Mouse (Mus musculus) stomach, embryonic 15.5 days (tissue): ENCODE data around the gene Tsacc. TPM values are rescaled to one million over a fixed set of nuclear protein-coding genes. Genes with fewer than 3 reads are reported as not detected.
"Not testable (repeated sequence)": the region's sequence is repeated elsewhere in the genome, so short reads cannot be mapped to it uniquely, and the experiment has no call there.

Experiments
- ATAC-seq: fragments of 200-750 bp; cut with Nextera tagmentation; 2 replicates; pipeline ENCODE4 v1.8.0; 2017; ENCODE audit warnings: low read depth, moderate number of reproducible peaks, moderate TSS enrichment; ENCODE audit not compliant: insufficient read depth, low FRiP score
- H3K27ac ChIP-seq: fragments of 300-500 bp; sonication (generic); 2 replicates; pipeline ENCODE4 v1.5.1; 2015; ENCODE audit warnings: mild to moderate bottlenecking, inconsistent platforms
- H3K27me3 ChIP-seq: fragments of 300-500 bp; sonication (generic); replicated peaks from 2 replicates; pipeline ENCODE4 v1.6.1; 2015; ENCODE audit warnings: inconsistent platforms
- H3K36me3 ChIP-seq: fragments of 300-500 bp; sonication (generic); 2 replicates; pipeline ENCODE4 v1.6.1; 2015; ENCODE audit warnings: inconsistent platforms
- H3K4me1 ChIP-seq: fragments of 300-500 bp; sonication (generic); 2 replicates; pipeline ENCODE4 v1.6.1; 2015; ENCODE audit warnings: inconsistent platforms
- H3K4me2 ChIP-seq: fragments of 300-500 bp; sonication (generic); 2 replicates; pipeline ENCODE4 v1.6.1; 2015; ENCODE audit warnings: mild to moderate bottlenecking, inconsistent platforms
- H3K4me3 ChIP-seq: fragments of 300-500 bp; sonication (generic); replicated peaks from 2 replicates; pipeline ENCODE4 v1.5.1; 2015; ENCODE audit warnings: inconsistent platforms
- H3K9ac ChIP-seq: fragments of 300-500 bp; sonication (generic); 2 replicates; pipeline ENCODE4 v1.6.1; 2015; ENCODE audit warnings: inconsistent platforms
- H3K9me3 ChIP-seq: fragments of 300-500 bp; sonication (generic); 2 replicates; pipeline ENCODE4 v1.6.1; 2016; ENCODE audit warnings: inconsistent platforms
- WGBS: fragments of 180-500 bp; shearing (Covaris S2); methylation state at CpG from one replicate; pipeline ENCODE4 v1.1.7; 2015; 5-methylcytosine and 5-hydroxymethylcytosine counted together
- polyA plus RNA-seq: library from polyadenylated mRNA; unstranded; fragments of >200 nt; fragmentation: Nextera tagmentation; extraction: Ambion mirVana; gene quantifications from 2 replicates; pipeline ENCODE4 v1.2.1, GENCODE M21; 2015

Tsacc gene
- polyA plus RNA-seq, 1 experiment from 2014 or later: 13.4 TPM

- Histone ChIP-seq H3K27ac (no peak within 1 kb of the TSS), H3K4me3 (peak within 1 kb of the TSS; percentile 68), H3K9me3 (no peaks in the 10 kb centered on the region), H3K27me3 (no peaks in the 10 kb centered on the region), H3K9ac (peak within 1 kb of the TSS; percentile 49), H3K4me1 (peaks cover 8% of the 10 kb centered on the region), H3K4me2 (peak within 1 kb of the TSS; percentile 82), H3K36me3 (peaks cover 38% of the 10 kb centered on the region)
- ATAC-seq: peak; percentile 76
- WGBS: under 1% methylated on average over 10 of the region's 10 CpGs
Measured at GRCm38 (mm10) chr3:88324951-88325405, 28.2 kb upstream of the Tsacc start, which contains the start of gene Glmp. Gene Glmp, plus strand, starts transcription at chr3:88325023.

- Histone ChIP-seq H3K9ac (no peak overlapping the region), H3K4me1 (peaks cover 9% of the 10 kb centered on the region), H3K4me3 (no peak overlapping the region), H3K4me2 (no peak overlapping the region), H3K36me3 (peaks cover 30% of the 10 kb centered on the region), H3K27me3 (no peaks in the 10 kb centered on the region), H3K27ac (no peak overlapping the region), H3K9me3 (no peaks in the 10 kb centered on the region)
- 88% methylated on average over 1 of the region's 1 CpGs for WGBS
- no peak for ATAC-seq
Measured at GRCm38 (mm10) chr3:88299172-88299571, 2.4 kb upstream of the Tsacc start.

GRCm38 (mm10) chr3:88297321-88297851 lies 587 bp upstream of the Tsacc start:
- peaks cover 9% of the 10 kb centered on the region for H3K4me1 ChIP-seq
- peak overlapping the region; percentile 96 for H3K27ac ChIP-seq
- peak overlapping the region; percentile 88 for H3K9ac ChIP-seq
- ATAC-seq: no peak
- peaks cover 20% of the 10 kb centered on the region for H3K36me3 ChIP-seq
- peak overlapping the region; percentile 83 for H3K4me3 ChIP-seq
- no peaks in the 10 kb centered on the region for H3K9me3 ChIP-seq
- H3K27me3 ChIP-seq: no peaks in the 10 kb centered on the region
- peak overlapping the region; percentile 62 for H3K4me2 ChIP-seq
- WGBS: under 1% methylated on average over 30 of the region's 30 CpGs

GRCm38 (mm10) chr3:88296110-88296560 lies 664 bp downstream of the Tsacc start:
- H3K4me2 ChIP-seq: peak overlapping the region; percentile 64
- WGBS: 2% methylated on average over 12 of the region's 12 CpGs
- no peaks in the 10 kb centered on the region for H3K9me3 ChIP-seq
- no peak for ATAC-seq
- peak overlapping the region; percentile 40 for H3K9ac ChIP-seq
- H3K4me1 ChIP-seq: peaks cover 9% of the 10 kb centered on the region
- H3K27ac ChIP-seq: peak overlapping the region; percentile 94
- no peaks in the 10 kb centered on the region for H3K27me3 ChIP-seq
- peak overlapping the region; percentile 83 for H3K4me3 ChIP-seq
- peaks cover 13% of the 10 kb centered on the region for H3K36me3 ChIP-seq

- 46% methylated on average over 1 of the region's 1 CpGs for WGBS
- not testable (repeated sequence) for H3K27ac ChIP-seq, H3K4me3 ChIP-seq, H3K9ac ChIP-seq, ATAC-seq, H3K4me1 ChIP-seq, H3K9me3 ChIP-seq, H3K27me3 ChIP-seq, H3K36me3 ChIP-seq
- peak overlapping the region; percentile 64 for H3K4me2 ChIP-seq
Measured at GRCm38 (mm10) chr3:88295272-88295671, 1.5 kb downstream of the Tsacc start.

DNA sequence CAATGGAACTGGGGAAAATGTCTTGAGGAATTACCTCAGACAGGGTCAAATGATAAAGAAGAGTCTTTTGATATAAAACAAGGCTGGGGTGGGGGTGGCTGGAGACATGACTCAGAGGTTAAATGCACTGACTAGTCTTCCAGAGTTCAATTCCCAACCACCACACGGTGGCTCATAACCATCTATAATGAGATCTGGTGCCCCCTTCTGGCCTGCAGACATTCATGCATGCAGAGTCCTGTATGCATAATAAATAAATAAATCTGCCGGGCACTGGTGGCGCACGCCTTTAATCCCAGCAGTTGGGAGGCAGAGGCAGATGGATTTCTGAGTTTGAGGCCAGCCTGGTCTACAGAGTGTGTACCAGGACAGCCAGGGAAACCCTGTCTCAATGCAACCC lies 4.8 kb downstream of the Tsacc start:
- Histone ChIP-seq H3K4me3 (no peak overlapping the region), H3K27me3 (no peaks in the 10 kb centered on the region), H3K9ac (no peak overlapping the region), H3K36me3 (no peaks in the 10 kb centered on the region), H3K4me2 (no peak overlapping the region), H3K9me3 (no peaks in the 10 kb centered on the region), H3K27ac (no peak overlapping the region), H3K4me1 (no peaks in the 10 kb centered on the region)
- 67% methylated on average over 4 of the region's 4 CpGs for WGBS
- no peak for ATAC-seq

DNA sequence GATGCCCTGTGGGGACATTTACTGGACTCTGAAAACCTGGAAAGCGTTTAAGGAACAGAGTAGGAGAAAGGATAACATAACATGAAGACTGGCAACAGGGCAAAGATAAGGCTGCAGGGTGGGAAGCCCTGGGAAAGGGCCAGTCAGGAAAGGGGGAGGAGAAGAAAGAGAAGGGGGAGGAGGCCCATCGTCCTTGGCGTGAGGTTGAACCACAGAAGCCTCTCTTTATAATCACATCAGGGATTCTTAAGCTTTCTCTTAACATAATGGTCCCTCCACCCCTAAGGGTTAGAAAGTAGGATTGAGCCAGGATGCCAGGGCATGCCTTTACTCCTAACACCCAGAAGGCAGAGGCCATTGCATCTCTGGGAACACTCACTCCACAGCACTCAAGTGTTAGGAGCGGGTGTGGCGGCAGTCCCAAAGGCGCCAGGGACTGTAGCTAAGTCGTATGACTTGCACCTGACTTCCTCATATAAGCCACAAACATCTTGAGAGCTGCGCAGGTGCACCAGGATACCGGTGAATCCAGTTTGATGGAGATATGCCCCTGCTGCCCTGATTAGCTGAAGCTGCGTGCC lies 8.6 kb downstream of the Tsacc start:
- not testable (repeated sequence) for H3K4me2 ChIP-seq, H3K4me3 ChIP-seq, H3K27me3 ChIP-seq, H3K27ac ChIP-seq, H3K36me3 ChIP-seq, ATAC-seq, H3K9ac ChIP-seq, H3K9me3 ChIP-seq, H3K4me1 ChIP-seq
- 74% methylated on average over 10 of the region's 10 CpGs for WGBS

- Histone ChIP-seq H3K4me3 (no peak within 1 kb of the TSS), H3K36me3 (no peaks in the 10 kb centered on the region), H3K4me1 (no peaks in the 10 kb centered on the region), H3K27me3 (no peaks in the 10 kb centered on the region), H3K9me3 (no peaks in the 10 kb centered on the region), H3K4me2 (no peak within 1 kb of the TSS), H3K27ac (no peak within 1 kb of the TSS), H3K9ac (no peak within 1 kb of the TSS)
- WGBS: 90% methylated on average over 4 of the region's 4 CpGs
- no peak for ATAC-seq
Measured at GRCm38 (mm10) chr3:88287110-88287509, 9.7 kb downstream of the Tsacc start, which contains the start of gene Gm38392. Gene Gm38392, minus strand, starts transcription at chr3:88287210.

GRCm38 (mm10) chr3:88285565-88285895 lies 11.3 kb downstream of the Tsacc start:
- WGBS: 75% methylated on average over 2 of the region's 2 CpGs

DNA sequence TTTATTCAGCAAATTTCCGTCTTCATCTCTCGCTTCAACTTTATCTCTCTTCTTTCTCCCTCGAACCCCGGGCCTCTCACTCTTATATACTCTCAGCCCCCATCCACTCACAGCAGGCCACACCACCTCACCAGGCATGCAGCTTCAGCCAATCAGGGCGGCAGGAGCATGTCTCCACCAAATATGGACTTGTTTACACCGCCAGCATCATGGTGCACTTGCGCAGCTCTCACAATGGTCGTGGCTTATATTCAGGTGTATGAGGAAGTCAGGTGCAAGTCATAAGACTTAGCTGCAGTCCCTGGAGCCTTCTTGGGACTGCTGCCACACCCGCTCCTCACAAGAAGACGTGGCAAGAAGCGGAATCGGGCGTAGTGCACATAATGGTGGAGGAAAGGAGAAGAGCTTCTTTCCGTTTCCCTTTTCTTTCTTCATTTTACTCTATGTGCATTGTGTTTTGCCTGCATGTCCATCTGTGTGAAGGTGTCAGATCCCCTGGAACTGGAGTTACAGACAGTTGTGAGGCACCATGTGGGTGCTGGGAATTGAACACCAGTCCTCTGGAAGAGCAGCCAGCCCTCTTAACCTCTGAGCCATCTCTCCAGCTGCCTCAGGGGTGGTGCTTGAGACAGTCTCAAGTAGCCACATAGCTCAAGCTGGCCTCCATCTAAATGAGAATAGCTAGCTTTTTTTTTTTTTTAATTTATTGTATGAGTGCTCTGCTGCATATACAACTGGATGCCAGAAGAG lies 11.8 kb downstream of the Tsacc start:
- not testable (repeated sequence) for H3K27ac ChIP-seq, H3K9me3 ChIP-seq, H3K9ac ChIP-seq, H3K27me3 ChIP-seq, H3K4me3 ChIP-seq, H3K36me3 ChIP-seq, ATAC-seq, H3K4me1 ChIP-seq, H3K4me2 ChIP-seq
- 91% methylated on average over 14 of the region's 14 CpGs for WGBS

More at GRCm38 (mm10) chr3:88285565-88285895, 11.3 kb downstream of the Tsacc start:
- not testable (repeated sequence) for H3K9ac ChIP-seq, H3K4me1 ChIP-seq, H3K4me2 ChIP-seq, H3K27me3 ChIP-seq, H3K4me3 ChIP-seq, H3K36me3 ChIP-seq, ATAC-seq, H3K27ac ChIP-seq, H3K9me3 ChIP-seq

- not testable (repeated sequence) for H3K27me3 ChIP-seq, H3K9ac ChIP-seq, H3K4me2 ChIP-seq, H3K9me3 ChIP-seq, ATAC-seq, H3K4me1 ChIP-seq, H3K27ac ChIP-seq, H3K36me3 ChIP-seq, H3K4me3 ChIP-seq
- WGBS: 71% methylated on average over 11 of the region's 11 CpGs
Measured at GRCm38 (mm10) chr3:88281141-88281916, 15.5 kb downstream of the Tsacc start.

GRCm38 (mm10) chr3:88280035-88280434 lies 16.8 kb downstream of the Tsacc start:
- Histone ChIP-seq H3K4me2 (no peak overlapping the region), H3K4me1 (no peaks in the 10 kb centered on the region), H3K9ac (no peak overlapping the region), H3K27me3 (no peaks in the 10 kb centered on the region), H3K36me3 (no peaks in the 10 kb centered on the region), H3K9me3 (no peaks in the 10 kb centered on the region), H3K4me3 (no peak overlapping the region), H3K27ac (no peak overlapping the region)
- ATAC-seq: no peak
- WGBS: 88% methylated on average over 2 of the region's 2 CpGs
